Mouse (Mus musculus) small intestine, adult 2 months (tissue): ENCODE measurements around the gene Ube4a. TPM values are rescaled to one million over a fixed set of nuclear protein-coding genes. Genes with fewer than 3 reads are reported as not detected.
A peak's percentile ranks its signal among the peaks of the same experiment; 100 is the strongest.

ENCODE experiments used
- H3K27ac ChIP-seq: fragments of 200-500 bp; 2 replicates; pipeline ENCODE4 v1.5.1; 2012; ENCODE audit warnings: low read depth, low read length, control low read depth, inconsistent platforms; ENCODE audit not compliant: insufficient read depth
- H3K27me3 ChIP-seq: fragments of 200-500 bp; 2 replicates; pipeline ENCODE4 v1.6.1; 2012; ENCODE audit warnings: mild to moderate bottlenecking, moderate library complexity, low read length, inconsistent platforms; ENCODE audit not compliant: control insufficient read depth, insufficient read depth
- H3K36me3 ChIP-seq: fragments of 200-500 bp; 2 replicates; pipeline ENCODE4 v1.6.1; 2012; ENCODE audit warnings: mild to moderate bottlenecking, low read length, control low read depth, inconsistent platforms; ENCODE audit not compliant: control insufficient read depth, insufficient read depth
- H3K4me1 ChIP-seq: fragments of 200-500 bp; 2 replicates; pipeline ENCODE4 v1.6.1; 2012; ENCODE audit warnings: low read length, inconsistent platforms, mixed read lengths; ENCODE audit not compliant: control insufficient read depth, insufficient read depth, insufficient read length
- H3K4me3 ChIP-seq: fragments of 200-500 bp; 2 replicates; pipeline ENCODE4 v1.5.1; 2012; ENCODE audit warnings: low read depth, mild to moderate bottlenecking, control low read depth, inconsistent platforms, low read length, moderate library complexity
- CTCF ChIP-seq: fragments of 200-500 bp; IDR thresholded peaks from 2 replicates; pipeline ENCODE4 v1.5.1; 2012; ENCODE audit warnings: low read depth, mild to moderate bottlenecking, control low read depth, inconsistent platforms, low read length, moderate library complexity, mixed read lengths; ENCODE audit not compliant: insufficient replicate concordance, insufficient read length; ENCODE audit errors: extremely low read depth
- POLR2A ChIP-seq: fragments of 200-500 bp; IDR thresholded peaks from 2 replicates; pipeline ENCODE4 v1.6.1; 2012; ENCODE audit warnings: low read depth, mild to moderate bottlenecking, control low read depth, inconsistent platforms, low read length, moderate library complexity
- WGBS: fragments of 180-500 bp; shearing (Covaris S2); methylation state at CpG from one replicate; pipeline ENCODE4 v1.1.7; 2018; 5-methylcytosine and 5-hydroxymethylcytosine counted together
- polyA plus RNA-seq: library from polyadenylated mRNA; depleted of rRNA; stranded (reverse); fragments of >200 nt; gene quantifications from 2 replicates; pipeline ENCODE4 v1.2.3, GENCODE M21; 2012

Ube4a gene
- polyA plus RNA-seq, 1 experiment: 7.1 TPM

- H3K36me3 ChIP-seq: peaks cover 1% of the 10 kb centered on the region; the same call in 1 of the 2 replicates
- no peaks in the 10 kb centered on the region for H3K27me3 ChIP-seq
- no peak overlapping the region for H3K4me3 ChIP-seq
- 63% methylated on average over 5 of the region's 5 CpGs for WGBS
- no peaks in the 10 kb centered on the region; the same call in 1 of the 2 replicates for H3K4me1 ChIP-seq
- TF ChIP-seq POLR2A: no peak
- TF ChIP-seq CTCF: no peak
- no peak overlapping the region for H3K27ac ChIP-seq
Measured at GRCm38 (mm10) chr9:44904964-44905363, 60.4 kb downstream of the Ube4a start.

DNA sequence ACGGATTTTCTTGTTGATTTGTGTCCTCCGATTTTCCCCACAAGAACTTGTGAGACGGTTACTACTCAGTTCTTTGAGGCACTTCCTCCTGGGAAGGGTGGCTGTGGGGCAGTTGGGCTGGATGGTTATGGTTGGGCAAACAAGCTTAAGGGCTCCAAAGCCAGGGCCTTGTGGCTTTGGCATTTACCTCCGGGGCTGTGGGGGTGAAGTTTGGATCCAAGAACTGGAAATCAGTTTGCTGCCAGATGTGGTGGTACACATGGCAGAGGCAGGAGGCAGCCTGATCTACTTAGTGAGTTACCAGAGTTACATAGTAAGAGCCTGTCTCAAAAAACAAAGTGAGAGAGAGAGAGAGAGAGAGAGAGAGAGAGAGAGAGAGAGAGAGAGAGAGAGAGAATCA lies 61.5 kb downstream of the Ube4a start:
- H3K4me1 ChIP-seq: no peaks in the 10 kb centered on the region; the same call in 1 of the 2 replicates
- 81% methylated on average over 4 of the region's 4 CpGs for WGBS
- no peaks in the 10 kb centered on the region for H3K27me3 ChIP-seq
- H3K27ac ChIP-seq: no peak overlapping the region
- TF ChIP-seq POLR2A (no peak), CTCF (no peak)
- no peak overlapping the region for H3K4me3 ChIP-seq
- no peaks in the 10 kb centered on the region for H3K36me3 ChIP-seq

- WGBS: 60% methylated on average over 4 of the region's 4 CpGs
- H3K27me3 ChIP-seq: no peaks in the 10 kb centered on the region
- TF ChIP-seq POLR2A (no peak), CTCF (peak; percentile 18; the same call in 1 of the 2 replicates)
Measured at GRCm38 (mm10) chr9:44900402-44900801, 65.0 kb downstream of the Ube4a start.

DNA sequence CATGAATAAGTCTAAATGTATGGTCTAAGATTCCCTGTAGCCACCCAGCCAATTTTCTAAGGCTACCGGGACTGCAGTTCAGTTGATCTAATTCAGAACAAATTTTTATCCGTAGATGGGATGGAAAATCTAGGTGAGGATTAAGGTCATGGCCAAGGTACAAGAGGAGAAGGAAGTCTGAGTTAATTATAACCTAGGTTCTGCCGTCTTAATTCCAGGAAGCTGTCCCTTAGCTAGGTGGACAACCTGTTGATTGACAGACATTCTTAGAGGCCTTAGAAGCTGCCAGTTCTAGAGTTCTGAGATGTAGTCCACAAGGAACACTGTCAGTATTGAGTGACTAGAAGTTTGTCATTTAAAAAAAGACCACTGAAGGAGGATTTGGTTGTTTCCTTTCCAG lies 65.7 kb downstream of the Ube4a start:
- no peak for TF ChIP-seq CTCF
- TF ChIP-seq POLR2A: no peak
- no peak overlapping the region for H3K27ac ChIP-seq

More at GRCm38 (mm10) chr9:44900402-44900801, 65.0 kb downstream of the Ube4a start:
- no peaks in the 10 kb centered on the region for H3K36me3 ChIP-seq
- no peaks in the 10 kb centered on the region; the same call in 1 of the 2 replicates for H3K4me1 ChIP-seq
- no peak overlapping the region for H3K4me3 ChIP-seq
- no peak overlapping the region for H3K27ac ChIP-seq

DNA sequence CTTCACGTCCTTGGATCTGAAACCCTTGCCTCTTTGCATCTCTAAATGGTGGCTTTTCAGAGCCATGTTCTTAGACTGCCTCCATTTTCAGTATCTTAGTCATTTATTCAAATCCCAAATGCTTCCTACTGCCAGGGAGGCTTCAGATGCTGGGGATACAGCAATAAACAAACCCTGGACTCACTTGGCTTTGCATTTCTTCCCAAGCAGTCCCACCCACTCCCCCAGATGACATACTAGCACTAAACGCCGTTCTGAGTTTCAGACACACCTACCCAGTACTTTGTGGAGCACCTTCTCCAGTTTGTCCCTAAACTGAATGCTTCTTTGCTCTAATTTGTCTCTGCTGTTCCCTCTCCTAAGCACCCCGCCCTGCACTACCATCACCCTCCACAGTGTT lies 68.4 kb downstream of the Ube4a start:
- Histone ChIP-seq H3K4me1 (no peaks in the 10 kb centered on the region; the same call in 1 of the 2 replicates), H3K36me3 (no peaks in the 10 kb centered on the region), H3K27ac (no peak overlapping the region), H3K4me3 (no peak overlapping the region), H3K27me3 (no peaks in the 10 kb centered on the region)
- 64% methylated on average over 4 of the region's 4 CpGs for WGBS
- no peak for TF ChIP-seq POLR2A
- TF ChIP-seq CTCF: no peak

More for the DNA sequence above, 65.7 kb downstream of the Ube4a start:
- Histone ChIP-seq H3K36me3 (no peaks in the 10 kb centered on the region), H3K4me1 (no peaks in the 10 kb centered on the region; the same call in 1 of the 2 replicates), H3K27me3 (no peaks in the 10 kb centered on the region), H3K4me3 (no peak overlapping the region)
- 18% methylated on average over 3 of the region's 3 CpGs for WGBS

DNA sequence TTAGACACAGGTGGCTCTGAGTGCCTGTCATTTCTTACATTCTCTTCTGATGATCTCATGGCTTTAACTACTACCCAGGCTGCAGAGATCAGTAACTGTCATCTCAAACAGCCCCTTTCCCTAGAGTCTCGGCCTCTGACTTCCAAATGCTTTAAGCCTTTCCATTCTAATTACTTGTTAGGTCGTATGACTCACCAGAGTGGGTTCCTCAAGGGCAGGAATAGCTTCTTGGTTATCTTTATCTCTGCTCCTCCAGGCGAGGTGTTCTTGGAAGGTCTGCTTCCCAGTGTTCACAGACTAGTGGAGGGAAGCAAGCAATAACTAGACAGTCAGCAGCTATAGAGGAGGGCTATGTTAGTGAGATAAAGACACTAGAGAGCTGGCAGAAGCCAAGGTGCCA lies 72.7 kb downstream of the Ube4a start:
- no peak overlapping the region for H3K27ac ChIP-seq
- 80% methylated on average over 3 of the region's 3 CpGs for WGBS

DNA sequence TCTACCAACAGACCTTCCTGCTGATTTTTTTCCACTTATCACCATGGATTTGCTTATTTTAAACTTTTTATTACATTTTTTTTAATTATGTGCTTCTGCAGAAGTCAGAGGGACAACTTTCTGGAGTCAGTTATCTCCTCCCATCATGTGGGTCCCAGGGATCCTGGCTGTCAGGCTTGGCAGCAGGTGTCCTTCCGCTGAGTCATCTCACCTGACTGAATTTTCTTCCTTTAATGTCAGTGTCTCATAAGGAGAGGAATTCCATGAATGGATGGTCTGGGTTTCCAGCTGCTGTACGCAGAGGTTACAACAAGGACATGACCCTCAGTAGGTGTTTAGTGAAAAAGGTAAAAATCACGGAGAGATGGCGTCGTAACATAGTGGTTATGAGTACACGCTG lies 74.2 kb downstream of the Ube4a start:
- Histone ChIP-seq H3K4me3 (no peak overlapping the region), H3K27me3 (no peaks in the 10 kb centered on the region), H3K36me3 (no peaks in the 10 kb centered on the region), H3K27ac (no peak overlapping the region), H3K4me1 (no peaks in the 10 kb centered on the region)
- TF ChIP-seq CTCF (no peak), POLR2A (no peak)
- 91% methylated on average over 6 of the region's 6 CpGs for WGBS

More for the DNA sequence above, 72.7 kb downstream of the Ube4a start:
- Histone ChIP-seq H3K4me1 (no peaks in the 10 kb centered on the region), H3K36me3 (no peaks in the 10 kb centered on the region), H3K4me3 (no peak overlapping the region), H3K27me3 (no peaks in the 10 kb centered on the region)
- no peak for TF ChIP-seq CTCF
- TF ChIP-seq POLR2A: no peak
